Mouse (Mus musculus) liver, adult 2 months (tissue): ENCODE data around the gene Nup85. TPM values are rescaled to one million over a fixed set of nuclear protein-coding genes. Genes with fewer than 3 reads are reported as not detected.
A peak's percentile ranks its signal among the peaks of the same experiment; 100 is the strongest.

Experiments used
- DNase-seq: peaks from one replicate; pipeline ENCODE4 v3.0.0-alpha.2; 2011; ENCODE audit warnings: low read depth, low spot score; ENCODE audit errors: extremely low read depth
- H3K27ac ChIP-seq: fragments of 200-500 bp; replicated peaks from 2 replicates; pipeline ENCODE4 v1.5.1; 2012; ENCODE audit warnings: low read depth, mild to moderate bottlenecking, control low read depth, inconsistent platforms, low read length; ENCODE audit not compliant: insufficient read depth
- H3K27me3 ChIP-seq: fragments of 200-500 bp; 2 replicates; pipeline ENCODE4 v1.6.1; 2012; ENCODE audit warnings: mild to moderate bottlenecking, moderate library complexity, low read length, inconsistent platforms; ENCODE audit not compliant: control insufficient read depth, insufficient read depth
- H3K36me3 ChIP-seq: fragments of 200-500 bp; 2 replicates; pipeline ENCODE4 v1.6.1; 2012; ENCODE audit warnings: low read length, inconsistent platforms; ENCODE audit not compliant: control insufficient read depth, insufficient read depth
- H3K4me1 ChIP-seq: fragments of 200-500 bp; 2 replicates; pipeline ENCODE4 v1.6.1; 2011; ENCODE audit warnings: low read length; ENCODE audit not compliant: control insufficient read depth, insufficient read depth
- H3K4me3 ChIP-seq: fragments of 200-500 bp; 2 replicates; pipeline ENCODE4 v1.5.1; 2011; ENCODE audit warnings: low read depth, mild to moderate bottlenecking, control low read depth, low read length, moderate library complexity; ENCODE audit not compliant: insufficient read depth
- H3K79me2 ChIP-seq: fragments of 200-500 bp; 2 replicates; pipeline ENCODE4 v1.6.1; 2012; ENCODE audit warnings: inconsistent platforms, mild to moderate bottlenecking, low read length, moderate library complexity; ENCODE audit not compliant: control insufficient read depth, insufficient read depth
- H3K9ac ChIP-seq: fragments of 200-500 bp; 2 replicates; pipeline ENCODE4 v1.6.1; 2012; ENCODE audit warnings: low read depth, mild to moderate bottlenecking, control low read depth, inconsistent platforms, low read length
- CTCF ChIP-seq: fragments of 200-500 bp; IDR thresholded peaks from 2 replicates; pipeline ENCODE4 v1.5.1; 2011; ENCODE audit warnings: low read depth, low read length, control low read depth
- POLR2A ChIP-seq: fragments of 200-500 bp; IDR thresholded peaks from 2 replicates; pipeline ENCODE4 v1.6.1; 2011; ENCODE audit warnings: low read length, control low read depth; ENCODE audit not compliant: insufficient read depth; ENCODE audit errors: extremely low read depth
- whole genome bisulfite sequencing: fragments of 180-500 bp; shearing (Covaris S2); methylation state at CpG from one replicate; pipeline ENCODE4 v1.1.7; 2018; 5-methylcytosine and 5-hydroxymethylcytosine counted together
- polyA plus RNA-seq: library from polyadenylated mRNA; depleted of rRNA; stranded (reverse); fragments of >200 nt; gene quantifications from 2 replicates; pipeline ENCODE4 v1.2.3, GENCODE M21; 2012
- total RNA-seq: library from RNA; depleted of rRNA; stranded (reverse); fragments of >200 nt; gene quantifications from 2 replicates; pipeline ENCODE4 v1.2.3, GENCODE M21; 2014

Nup85 gene
- total and polyA plus RNA-seq, 2 experiments: 21.8 to 21.9 TPM

- no peaks in the 10 kb centered on the region for H3K27me3 ChIP-seq
- peak within 1 kb of the TSS; percentile 90 for H3K27ac ChIP-seq
- H3K9ac ChIP-seq: peak within 1 kb of the TSS; percentile 88
- 2% methylated on average over 79 of the region's 80 CpGs for WGBS
- H3K36me3 ChIP-seq: peaks cover 7% of the 10 kb centered on the region; the same call in 1 of the 2 replicates
- TF ChIP-seq CTCF: peak; percentile 59
- peak; percentile 65 for TF ChIP-seq POLR2A
- H3K4me1 ChIP-seq: peaks cover 15% of the 10 kb centered on the region
- H3K4me3 ChIP-seq: peak within 1 kb of the TSS; percentile 83
- DNase-seq: peak; percentile 82
- H3K79me2 ChIP-seq: peaks cover 4% of the 10 kb centered on the region; the same call in 1 of the 2 replicates
Measured at GRCm38 (mm10) chr11:115612410-115613137, 48.3 kb downstream of the Nup85 start, which contains the start of gene Mif4gd. Gene Mif4gd, minus strand, starts transcription at chr11:115612969.

GRCm38 (mm10) chr11:115613138-115613945 lies 49.1 kb downstream of the Nup85 start:
- peak; percentile 66 for DNase-seq
- 3% methylated on average over 16 of the region's 16 CpGs for WGBS
- Histone ChIP-seq H3K36me3 (peaks cover 5% of the 10 kb centered on the region; the same call in 1 of the 2 replicates), H3K27me3 (no peaks in the 10 kb centered on the region), H3K4me3 (peak overlapping the region; percentile 83), H3K27ac (peak overlapping the region; percentile 72), H3K4me1 (peaks cover 15% of the 10 kb centered on the region), H3K79me2 (peaks cover 4% of the 10 kb centered on the region; the same call in 1 of the 2 replicates), H3K9ac (peak overlapping the region; percentile 64)
- TF ChIP-seq POLR2A: no peak
- TF ChIP-seq CTCF: no peak

GRCm38 (mm10) chr11:115614346-115615107 lies 50.3 kb downstream of the Nup85 start:
- Histone ChIP-seq H3K9ac (no peak overlapping the region), H3K4me1 (peaks cover 15% of the 10 kb centered on the region), H3K79me2 (peaks cover 4% of the 10 kb centered on the region; the same call in 1 of the 2 replicates), H3K36me3 (peaks cover 2% of the 10 kb centered on the region; the same call in 1 of the 2 replicates), H3K27me3 (no peaks in the 10 kb centered on the region), H3K4me3 (no peak overlapping the region), H3K27ac (no peak overlapping the region)
- 91% methylated on average over 10 of the region's 10 CpGs for WGBS
- DNase-seq: no peak
- no peak for TF ChIP-seq CTCF
- TF ChIP-seq POLR2A: no peak

GRCm38 (mm10) chr11:115615108-115615825 lies 51.0 kb downstream of the Nup85 start:
- 87% methylated on average over 15 of the region's 15 CpGs for WGBS
- H3K27me3 ChIP-seq: no peaks in the 10 kb centered on the region
- H3K36me3 ChIP-seq: 0 out of 2 replicates have a peak, but pooled peaks cover 2% of the 10 kb centered on the region
- no peak overlapping the region for H3K4me3 ChIP-seq
- H3K4me1 ChIP-seq: peaks cover 15% of the 10 kb centered on the region
- no peak overlapping the region for H3K9ac ChIP-seq
- peaks cover 4% of the 10 kb centered on the region; the same call in 1 of the 2 replicates for H3K79me2 ChIP-seq
- TF ChIP-seq POLR2A (no peak), CTCF (no peak)
- no peak overlapping the region for H3K27ac ChIP-seq
- no peak for DNase-seq

- H3K36me3 ChIP-seq: no peaks in the 10 kb centered on the region
- no peaks in the 10 kb centered on the region for H3K27me3 ChIP-seq
- no peak for TF ChIP-seq POLR2A
- no peak for TF ChIP-seq CTCF
- 35% methylated on average over 6 of the region's 6 CpGs for WGBS
- peaks cover 15% of the 10 kb centered on the region for H3K4me1 ChIP-seq
- H3K79me2 ChIP-seq: peaks cover 4% of the 10 kb centered on the region; the same call in 1 of the 2 replicates
- H3K4me3 ChIP-seq: no peak overlapping the region
- no peak overlapping the region for H3K9ac ChIP-seq
- peak; percentile 71 for DNase-seq
- no peak overlapping the region for H3K27ac ChIP-seq
Measured at GRCm38 (mm10) chr11:115615875-115616274, 51.6 kb downstream of the Nup85 start.
